Mouse (Mus musculus): Measurements from ENCODE around the gene Rps11. TPM values are rescaled to one million over a fixed set of nuclear protein-coding genes. Genes with fewer than 3 reads are reported as not detected.
"Not testable (repeated sequence)": the region's sequence is repeated elsewhere in the genome, so short reads cannot be mapped to it uniquely, and the experiment has no call there.

Rps11 gene
- polyA plus RNA-seq, 1 experiment: 3,175 TPM

DNA sequence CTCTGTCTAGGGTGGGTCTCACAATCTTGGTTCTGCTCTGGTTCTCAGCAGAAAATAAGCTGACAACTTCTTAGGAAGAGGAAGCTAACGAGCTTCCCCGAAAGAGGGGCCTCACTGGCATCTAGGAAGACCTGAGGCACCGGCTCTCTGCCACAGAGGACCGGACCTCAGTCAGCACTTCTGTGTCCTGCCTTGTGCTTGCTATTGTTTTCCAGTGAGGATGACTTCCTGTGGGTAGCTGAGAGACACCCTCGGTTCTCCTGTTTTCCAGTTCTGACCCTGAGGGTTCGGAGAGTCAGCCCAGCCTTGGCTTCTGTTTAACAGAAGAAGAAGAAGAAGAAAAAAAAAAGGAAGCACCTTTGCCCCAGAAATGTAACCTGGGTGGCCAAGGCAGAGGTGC, 26.8 kb downstream of the Rps11 start:
- Histone ChIP-seq H3K79me2 (ENCODE audit: control insufficient read depth, insufficient read depth) (no peaks in the 10 kb centered on the region), H3K4me3 (ENCODE audit: insufficient read depth, poor library complexity, severe bottlenecking) (no peak overlapping the region), H3K36me3 (ENCODE audit: control insufficient read depth, insufficient read depth) (no peaks in the 10 kb centered on the region), H3K79me3 (ENCODE audit: low read depth) (no peaks in the 10 kb centered on the region), H3ac (ENCODE audit: control insufficient read depth, insufficient read length, low read depth) (no peak overlapping the region), H3K27me3 (ENCODE audit: control insufficient read depth, insufficient read depth, insufficient read length) (no peaks in the 10 kb centered on the region)
- TF ChIP-seq MYOG (IDR thresholded peaks at IDR 0.05; ENCODE audit: control insufficient read depth, extremely low read depth, insufficient read length) (no peak), CEBPB (IDR thresholded peaks at IDR 0.05; ENCODE audit: low read depth) (no peak), FOSL1 (IDR thresholded peaks at IDR 0.05; ENCODE audit: insufficient read depth, low read length, poor library complexity, severe bottlenecking) (no peak), USF1 (IDR thresholded peaks at IDR 0.05; ENCODE audit: low read depth) (no peak), CTCF (IDR thresholded peaks at IDR 0.05; ENCODE audit: control insufficient read depth, insufficient read depth, insufficient read length) (no peak), MYOD1 (IDR thresholded peaks at IDR 0.05; ENCODE audit: control insufficient read depth, insufficient read length, low read depth) (no peak), MAX (IDR thresholded peaks at IDR 0.05) (no peak)

GRCm38 (mm10) chr7:45095965-45096364, 28.3 kb downstream of the Rps11 start:
- not testable (repeated sequence) for H3K79me2 ChIP-seq (ENCODE audit: control insufficient read depth, insufficient read depth); H3K27me3 ChIP-seq (ENCODE audit: control insufficient read depth, insufficient read depth, insufficient read length); H3K36me3 ChIP-seq (ENCODE audit: control insufficient read depth, insufficient read depth); H3K79me3 ChIP-seq (ENCODE audit: low read depth); H3ac ChIP-seq (ENCODE audit: control insufficient read depth, insufficient read length, low read depth); H3K4me3 ChIP-seq (ENCODE audit: insufficient read depth, poor library complexity, severe bottlenecking)

DNA sequence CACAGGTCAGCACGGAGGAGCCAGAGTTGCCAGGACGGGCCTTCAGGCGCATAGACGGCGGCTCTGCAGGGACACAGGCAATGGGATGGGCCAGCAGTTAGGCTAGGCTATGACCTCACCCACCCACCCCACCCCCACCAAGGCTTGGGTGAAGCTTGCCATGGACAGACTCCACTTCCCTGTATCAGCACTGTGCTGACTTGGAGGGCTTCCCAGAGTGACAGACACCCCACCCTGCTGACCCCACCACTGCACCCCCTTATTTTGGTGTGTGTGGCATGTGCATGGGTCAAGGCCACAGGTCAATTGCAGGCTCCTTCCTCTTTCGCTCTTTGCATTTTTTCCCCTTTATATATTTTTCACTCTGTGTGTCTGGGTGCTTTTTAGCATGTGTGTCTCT, 28.9 kb downstream of the Rps11 start:
- Histone ChIP-seq H3ac (ENCODE audit: control insufficient read depth, insufficient read length, low read depth) (no peak overlapping the region), H3K79me3 (ENCODE audit: low read depth) (no peaks in the 10 kb centered on the region), H3K36me3 (ENCODE audit: control insufficient read depth, insufficient read depth) (no peaks in the 10 kb centered on the region), H3K27me3 (ENCODE audit: control insufficient read depth, insufficient read depth, insufficient read length) (no peaks in the 10 kb centered on the region), H3K4me3 (ENCODE audit: insufficient read depth, poor library complexity, severe bottlenecking) (no peak overlapping the region), H3K79me2 (ENCODE audit: control insufficient read depth, insufficient read depth) (no peaks in the 10 kb centered on the region)
- TF ChIP-seq MYOD1 (IDR thresholded peaks at IDR 0.05; ENCODE audit: control insufficient read depth, insufficient read length, low read depth): no peak
- no peak for TF ChIP-seq MYOG (IDR thresholded peaks at IDR 0.05; ENCODE audit: control insufficient read depth, extremely low read depth, insufficient read length)
- no peak for TF ChIP-seq MAX (IDR thresholded peaks at IDR 0.05)
- TF ChIP-seq USF1 (IDR thresholded peaks at IDR 0.05; ENCODE audit: low read depth): no peak
- no peak for TF ChIP-seq CEBPB (IDR thresholded peaks at IDR 0.05; ENCODE audit: low read depth)
- TF ChIP-seq FOSL1 (IDR thresholded peaks at IDR 0.05; ENCODE audit: insufficient read depth, low read length, poor library complexity, severe bottlenecking): no peak
- no peak for TF ChIP-seq CTCF (IDR thresholded peaks at IDR 0.05; ENCODE audit: control insufficient read depth, insufficient read depth, insufficient read length)

DNA sequence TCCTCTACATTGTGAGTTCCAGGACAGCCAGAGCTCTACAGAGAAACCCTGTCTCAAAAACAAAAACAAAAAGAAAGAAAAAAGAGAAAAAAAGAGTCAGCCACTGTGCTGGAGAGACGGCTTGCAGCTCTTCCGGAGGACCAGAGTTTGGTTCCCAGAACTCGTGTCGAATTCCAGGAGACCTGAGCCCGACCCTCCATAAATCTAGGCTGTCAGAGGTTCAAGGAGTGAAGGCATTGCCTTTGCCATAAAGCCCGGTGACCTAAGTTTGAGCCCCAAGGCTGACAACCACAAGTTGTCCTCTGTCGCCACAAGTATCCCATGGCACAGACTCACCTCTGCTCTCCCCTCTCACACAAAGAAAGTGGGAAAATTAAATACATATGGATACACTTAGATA, 30.1 kb downstream of the Rps11 start:
- no peaks in the 10 kb centered on the region for H3K36me3 ChIP-seq (ENCODE audit: control insufficient read depth, insufficient read depth)
- no peak overlapping the region for H3ac ChIP-seq (ENCODE audit: control insufficient read depth, insufficient read length, low read depth)
- TF ChIP-seq MYOD1 (IDR thresholded peaks at IDR 0.05; ENCODE audit: control insufficient read depth, insufficient read length, low read depth): no peak
- TF ChIP-seq FOSL1 (IDR thresholded peaks at IDR 0.05; ENCODE audit: insufficient read depth, low read length, poor library complexity, severe bottlenecking): no peak
- no peak for TF ChIP-seq MYOG (IDR thresholded peaks at IDR 0.05; ENCODE audit: control insufficient read depth, extremely low read depth, insufficient read length)
- no peak for TF ChIP-seq CTCF (IDR thresholded peaks at IDR 0.05; ENCODE audit: control insufficient read depth, insufficient read depth, insufficient read length)
- TF ChIP-seq MAX (IDR thresholded peaks at IDR 0.05): no peak
- TF ChIP-seq USF1 (IDR thresholded peaks at IDR 0.05; ENCODE audit: low read depth): no peak
- no peak for TF ChIP-seq CEBPB (IDR thresholded peaks at IDR 0.05; ENCODE audit: low read depth)
- no peaks in the 10 kb centered on the region for H3K79me3 ChIP-seq (ENCODE audit: low read depth)
- no peak overlapping the region for H3K4me3 ChIP-seq (ENCODE audit: insufficient read depth, poor library complexity, severe bottlenecking)
- H3K27me3 ChIP-seq (ENCODE audit: control insufficient read depth, insufficient read depth, insufficient read length): no peaks in the 10 kb centered on the region
- no peaks in the 10 kb centered on the region for H3K79me2 ChIP-seq (ENCODE audit: control insufficient read depth, insufficient read depth)

DNA sequence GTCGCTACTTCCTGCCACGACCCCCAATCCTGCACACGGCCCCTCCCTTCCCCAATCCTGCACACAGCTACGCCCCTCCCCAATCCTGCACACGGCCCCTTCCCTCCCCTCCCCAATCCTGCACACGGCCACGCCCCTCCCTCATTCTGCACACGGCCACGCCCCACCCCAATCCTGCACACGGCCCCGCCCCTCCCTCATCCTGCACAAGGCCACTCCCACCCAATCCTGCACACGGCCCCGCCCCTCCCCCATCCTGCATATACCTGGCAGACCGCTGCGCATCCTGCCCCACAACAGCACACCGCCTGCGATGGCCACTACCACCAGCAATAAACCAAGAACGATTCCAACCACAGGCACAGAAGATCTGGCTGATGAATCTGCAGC, 30.7 kb downstream of the Rps11 start:
- Histone ChIP-seq H3K27me3 (ENCODE audit: control insufficient read depth, insufficient read depth, insufficient read length) (no peaks in the 10 kb centered on the region), H3K4me3 (ENCODE audit: insufficient read depth, poor library complexity, severe bottlenecking) (no peak overlapping the region), H3K79me3 (ENCODE audit: low read depth) (no peaks in the 10 kb centered on the region), H3ac (ENCODE audit: control insufficient read depth, insufficient read length, low read depth) (no peak overlapping the region), H3K36me3 (ENCODE audit: control insufficient read depth, insufficient read depth) (no peaks in the 10 kb centered on the region), H3K79me2 (ENCODE audit: control insufficient read depth, insufficient read depth) (no peaks in the 10 kb centered on the region)
- no peak for TF ChIP-seq MYOD1 (IDR thresholded peaks at IDR 0.05; ENCODE audit: control insufficient read depth, insufficient read length, low read depth)

DNA sequence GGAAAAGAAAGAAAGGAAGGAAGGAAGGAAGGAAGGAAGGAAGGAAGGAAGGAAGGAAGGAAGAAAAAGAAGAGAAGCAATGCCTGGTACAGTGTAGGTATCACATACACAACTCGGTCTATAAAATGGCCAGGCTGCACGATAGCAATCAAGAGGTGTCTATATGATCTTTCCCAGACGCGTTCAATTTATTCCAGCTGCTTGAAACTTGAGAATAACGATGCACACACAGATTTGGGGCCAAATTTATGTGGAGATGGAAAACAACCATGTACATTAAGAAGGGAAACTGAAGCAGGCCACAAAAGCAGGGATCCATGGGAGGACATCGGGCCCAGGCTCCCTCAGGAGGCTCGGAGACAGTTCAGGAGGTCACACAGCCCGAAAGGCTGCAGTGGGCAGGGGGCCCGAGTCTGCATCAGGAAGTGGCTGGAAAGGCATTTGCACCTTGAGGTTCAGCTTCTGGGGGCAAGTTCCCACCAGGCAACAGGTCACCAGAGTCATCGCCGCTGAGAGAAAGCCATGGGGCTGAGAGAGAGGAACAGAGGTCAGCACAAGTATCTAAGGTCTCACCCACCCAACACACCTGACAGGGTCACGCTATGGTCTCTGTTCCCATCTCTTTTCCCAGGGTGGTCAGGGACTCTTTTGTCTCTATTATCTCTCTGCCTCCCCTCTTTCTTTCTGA, 31.3 kb downstream of the Rps11 start:
- Histone ChIP-seq H3ac (ENCODE audit: control insufficient read depth, insufficient read length, low read depth) (no peak overlapping the region), H3K36me3 (ENCODE audit: control insufficient read depth, insufficient read depth) (no peaks in the 10 kb centered on the region), H3K79me2 (ENCODE audit: control insufficient read depth, insufficient read depth) (no peaks in the 10 kb centered on the region), H3K79me3 (ENCODE audit: low read depth) (no peaks in the 10 kb centered on the region), H3K27me3 (ENCODE audit: control insufficient read depth, insufficient read depth, insufficient read length) (no peaks in the 10 kb centered on the region), H3K4me3 (ENCODE audit: insufficient read depth, poor library complexity, severe bottlenecking) (no peak overlapping the region)
- TF ChIP-seq MAX (IDR thresholded peaks at IDR 0.05): no peak
- TF ChIP-seq CEBPB (IDR thresholded peaks at IDR 0.05; ENCODE audit: low read depth): no peak
- no peak for TF ChIP-seq CTCF (IDR thresholded peaks at IDR 0.05; ENCODE audit: control insufficient read depth, insufficient read depth, insufficient read length)
- TF ChIP-seq USF1 (IDR thresholded peaks at IDR 0.05; ENCODE audit: low read depth): no peak
- no peak for TF ChIP-seq FOSL1 (IDR thresholded peaks at IDR 0.05; ENCODE audit: insufficient read depth, low read length, poor library complexity, severe bottlenecking)
- TF ChIP-seq MYOD1 (IDR thresholded peaks at IDR 0.05; ENCODE audit: control insufficient read depth, insufficient read length, low read depth): no peak
- no peak for TF ChIP-seq MYOG (IDR thresholded peaks at IDR 0.05; ENCODE audit: control insufficient read depth, extremely low read depth, insufficient read length)

Measured in C2C12 (cell line).